Mouse (Mus musculus) lung, adult 2 months (tissue): Measurements from ENCODE around the gene Cacna1s. TPM values are rescaled to one million over a fixed set of nuclear protein-coding genes. Genes with fewer than 3 reads are reported as not detected.
A peak's percentile ranks its signal among the peaks of the same experiment; 100 is the strongest.

Experiments used
- DNase-seq: peaks from one replicate; pipeline ENCODE4 v3.0.0; 2022
- H3K4me1 ChIP-seq: fragments of 200-500 bp; 2 replicates; pipeline ENCODE4 v1.6.1; 2011; ENCODE audit warnings: low read length; ENCODE audit not compliant: control insufficient read depth, insufficient read depth
- H3K4me3 ChIP-seq: fragments of 200-500 bp; replicated peaks from 2 replicates; pipeline ENCODE3; 2011; ENCODE audit warnings: low read depth, mild to moderate bottlenecking, control low read depth, low read length; ENCODE audit errors: extremely low read depth
- CTCF ChIP-seq: fragments of 200-500 bp; IDR thresholded peaks from 2 replicates; pipeline ENCODE4 v1.5.1; 2011; ENCODE audit warnings: mild to moderate bottlenecking, low read length, control low read depth; ENCODE audit not compliant: insufficient read depth
- POLR2A ChIP-seq: fragments of 200-500 bp; IDR thresholded peaks from 2 replicates; pipeline ENCODE4 v1.6.1; 2011; ENCODE audit warnings: low read depth, mild to moderate bottlenecking, control low read depth, low read length, borderline replicate concordance; ENCODE audit errors: extremely low read depth
- WGBS: fragments of 180-500 bp; shearing (Covaris S2); methylation state at CpG from one replicate; pipeline ENCODE4 v1.1.7; 2018; 5-methylcytosine and 5-hydroxymethylcytosine counted together
- polyA plus RNA-seq: library from polyadenylated mRNA; depleted of rRNA; stranded (reverse); fragments of >200 nt; gene quantifications from 2 replicates; pipeline ENCODE4 v1.2.3, GENCODE M21; 2012

The Cacna1s gene
- polyA plus RNA-seq, 1 experiment, result 7.5 TPM

DNA sequence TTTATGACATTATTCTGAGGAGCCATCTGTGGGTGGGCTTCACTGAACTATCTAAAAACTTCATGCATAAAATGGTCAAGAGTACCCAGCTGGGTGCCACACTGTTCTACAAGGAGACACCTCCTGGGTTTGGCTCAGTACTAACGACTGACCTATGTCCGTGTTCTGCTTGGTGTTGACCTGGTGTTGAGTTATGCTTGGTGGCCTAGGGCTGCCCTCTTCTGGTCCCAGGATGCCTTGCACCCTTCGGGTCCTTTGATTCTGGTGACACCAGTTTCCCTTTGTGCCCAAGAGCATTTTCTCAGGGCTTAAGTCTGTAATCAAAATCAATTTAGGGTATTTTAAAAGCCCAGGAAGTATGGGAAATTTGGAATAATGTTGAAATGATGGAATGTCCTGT is 23.5 kb downstream of the Cacna1s start:
- WGBS, result 6% methylated on average over 3 of the region's 3 CpGs
- H3K4me1 ChIP-seq, result no peaks in the 10 kb centered on the region
- peak; percentile 88 for TF ChIP-seq CTCF
- TF ChIP-seq POLR2A, result no peak
- no peak overlapping the region for H3K4me3 ChIP-seq
- peak; percentile 42 for DNase-seq

DNA sequence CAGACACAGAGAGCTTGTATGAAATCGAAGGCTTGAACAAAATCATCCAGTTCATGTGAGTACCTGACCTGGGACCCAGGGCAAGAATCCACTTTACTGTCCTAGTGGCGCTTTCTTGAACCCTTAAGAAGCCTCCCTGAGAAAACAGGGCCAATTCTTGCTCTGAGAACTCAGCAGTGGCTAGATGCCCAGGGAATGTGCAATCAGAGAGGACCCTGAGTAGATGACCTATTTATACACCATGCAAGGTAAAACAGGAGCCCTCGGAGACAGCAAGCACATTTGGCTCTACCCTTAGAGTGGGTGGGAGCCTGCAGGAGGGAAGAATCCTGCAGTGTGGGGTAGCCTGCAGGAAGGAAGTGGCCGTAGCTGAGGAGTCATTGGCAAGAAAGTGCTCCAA is 25.1 kb downstream of the Cacna1s start:
- Histone ChIP-seq H3K4me1 (no peaks in the 10 kb centered on the region), H3K4me3 (no peak overlapping the region)
- TF ChIP-seq CTCF (no peak), POLR2A (no peak)
- WGBS, result 38% methylated on average over 4 of the region's 4 CpGs
- DNase-seq, result no peak

DNA sequence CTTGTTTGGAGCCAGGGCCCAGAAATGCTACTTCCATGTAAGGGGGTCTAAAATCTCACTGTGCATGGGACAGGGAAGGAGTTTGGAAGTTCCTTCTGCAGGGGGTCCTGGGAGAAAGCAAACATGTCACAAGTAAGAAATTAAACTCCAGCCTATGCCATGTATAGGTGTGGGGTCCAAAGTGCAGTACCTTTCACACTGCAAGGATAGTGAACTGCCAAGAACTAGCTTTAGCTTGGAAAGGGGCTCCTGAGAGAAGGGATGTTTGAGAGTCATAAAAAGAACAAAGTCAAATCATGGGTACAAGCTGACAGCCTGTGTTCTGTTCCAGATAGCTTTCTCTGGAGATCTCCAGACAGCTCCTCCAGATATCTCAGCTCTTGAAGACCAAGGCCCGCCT is 28.6 kb downstream of the Cacna1s start:
- H3K4me3 ChIP-seq, result no peak overlapping the region
- no peaks in the 10 kb centered on the region for H3K4me1 ChIP-seq
- TF ChIP-seq POLR2A (no peak), CTCF (no peak)
- DNase-seq, result no peak
- WGBS, result 82% methylated on average over 1 of the region's 1 CpGs

DNA sequence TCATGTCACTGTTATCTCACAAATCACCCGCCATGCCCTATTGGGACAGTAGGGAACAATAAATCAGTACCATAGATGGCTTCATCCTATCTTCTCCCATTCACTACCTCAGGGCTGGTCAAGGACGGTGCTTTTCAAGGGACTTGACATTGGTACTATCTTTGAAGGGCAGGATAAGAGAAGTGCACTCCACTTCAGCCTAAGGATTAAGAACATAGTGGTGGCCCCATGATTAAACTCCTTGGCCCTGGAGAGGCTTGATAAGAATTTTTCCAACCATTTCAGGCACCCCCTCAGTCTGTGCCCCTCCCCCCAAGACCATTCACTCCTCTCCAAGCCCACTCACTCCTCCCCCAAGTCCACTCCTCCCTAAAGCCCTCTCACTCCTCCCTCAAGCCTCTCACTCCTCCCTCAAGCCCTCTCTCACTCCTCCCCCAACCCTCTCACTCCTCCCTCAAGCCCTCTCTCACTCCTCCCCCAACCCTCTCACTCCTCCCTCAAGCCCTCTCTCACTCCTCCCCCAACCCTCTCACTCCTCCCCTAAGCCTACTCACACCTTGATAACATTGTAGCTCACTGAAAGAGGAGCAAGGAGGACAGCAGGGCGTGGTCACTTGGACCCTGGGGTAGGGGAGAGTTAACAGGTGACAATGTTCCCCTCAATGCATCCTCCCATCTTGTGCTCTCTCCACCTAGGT is 33.6 kb downstream of the Cacna1s start:
- DNase-seq, result no peak
- Histone ChIP-seq H3K4me3 (no peak overlapping the region), H3K4me1 (no peaks in the 10 kb centered on the region)
- 61% methylated on average over 3 of the region's 3 CpGs for WGBS
- TF ChIP-seq POLR2A (no peak), CTCF (no peak)

DNA sequence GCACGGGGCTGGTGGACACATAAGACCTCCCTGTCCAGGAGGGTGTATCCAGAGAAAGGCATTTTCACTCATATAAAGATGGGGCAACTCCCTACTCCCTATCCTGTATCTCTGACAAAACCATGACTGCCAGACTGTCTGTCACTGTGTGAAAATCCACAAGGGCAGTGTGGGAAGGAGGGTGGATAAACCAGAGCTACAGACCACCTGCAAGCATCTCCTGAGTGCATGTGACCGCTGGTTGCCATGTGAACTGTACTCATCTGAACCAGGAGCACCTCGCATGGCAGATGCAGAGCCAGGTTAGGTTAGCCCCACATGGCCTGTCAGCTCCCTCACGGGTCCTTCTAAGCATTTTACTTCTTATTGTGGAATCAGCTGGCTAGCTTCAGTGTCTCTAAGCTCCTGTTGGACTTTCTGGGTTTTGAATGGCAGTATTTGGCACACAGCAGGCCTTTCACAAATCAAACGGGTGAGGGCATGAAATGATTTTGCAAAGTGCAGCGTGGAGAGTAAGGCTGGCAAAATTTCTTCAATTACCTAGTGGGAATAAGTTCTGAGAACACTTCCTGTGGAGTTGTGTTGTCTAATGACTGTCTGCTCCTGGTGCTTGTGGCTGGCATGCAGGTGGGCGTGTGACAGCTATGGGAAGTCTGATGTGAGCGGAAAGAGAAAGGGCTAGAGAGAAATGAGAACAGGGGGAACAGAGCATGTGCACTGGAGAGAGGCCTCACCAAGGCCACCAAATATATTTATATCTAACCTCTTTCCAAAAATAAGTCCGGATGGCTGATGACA is 37.0 kb downstream of the Cacna1s start:
- no peak for TF ChIP-seq CTCF
- no peak for TF ChIP-seq POLR2A
- Histone ChIP-seq H3K4me3 (no peak overlapping the region), H3K4me1 (no peaks in the 10 kb centered on the region)
- no peak for DNase-seq
- WGBS, result 71% methylated on average over 9 of the region's 9 CpGs

DNA sequence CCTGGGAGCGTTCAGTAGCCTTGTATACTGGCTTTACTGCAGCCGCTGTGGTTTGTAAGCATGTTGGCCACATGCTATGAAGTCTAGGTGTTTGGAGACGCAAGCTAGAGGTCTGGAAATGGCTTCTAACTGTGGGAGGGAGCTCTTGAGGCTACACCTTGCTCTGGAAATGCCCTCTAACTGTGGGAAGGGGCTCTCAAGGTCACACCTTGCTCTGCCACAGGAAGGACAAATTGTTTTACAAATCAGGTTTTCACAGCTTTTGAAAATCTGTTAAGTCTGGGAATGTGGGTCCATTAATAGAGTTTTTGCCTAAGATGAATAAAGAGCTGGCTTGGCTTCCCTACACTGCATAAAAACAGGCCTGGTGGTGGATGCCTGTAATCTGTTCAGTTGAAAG is 41.2 kb downstream of the Cacna1s start:
- no peaks in the 10 kb centered on the region for H3K4me1 ChIP-seq
- no peak overlapping the region for H3K4me3 ChIP-seq
- DNase-seq, result no peak
- WGBS, result 63% methylated on average over 3 of the region's 3 CpGs
- TF ChIP-seq POLR2A, result no peak
- no peak for TF ChIP-seq CTCF

DNA sequence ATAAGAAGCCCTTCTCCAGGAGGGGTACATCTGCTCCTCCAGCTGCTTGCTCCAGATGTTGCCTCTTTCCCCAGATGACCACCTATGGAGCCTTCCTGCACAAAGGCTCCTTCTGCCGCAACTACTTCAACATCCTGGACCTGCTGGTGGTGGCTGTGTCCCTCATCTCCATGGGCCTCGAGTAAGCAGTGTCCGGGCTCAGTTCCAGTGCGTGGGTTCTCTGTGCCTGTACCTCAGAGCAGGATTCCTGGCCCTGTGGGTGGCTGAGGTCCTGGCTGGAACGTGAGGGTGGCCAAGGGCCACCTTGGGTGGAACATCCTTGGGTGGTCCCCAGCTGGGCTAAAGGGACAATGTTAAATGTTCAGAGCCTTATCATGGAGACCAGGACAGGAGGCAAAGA is 42.3 kb downstream of the Cacna1s start:
- TF ChIP-seq CTCF, result no peak
- TF ChIP-seq POLR2A, result no peak
- Histone ChIP-seq H3K4me3 (no peak overlapping the region), H3K4me1 (no peaks in the 10 kb centered on the region)
- no peak for DNase-seq
- WGBS, result 69% methylated on average over 5 of the region's 5 CpGs

DNA sequence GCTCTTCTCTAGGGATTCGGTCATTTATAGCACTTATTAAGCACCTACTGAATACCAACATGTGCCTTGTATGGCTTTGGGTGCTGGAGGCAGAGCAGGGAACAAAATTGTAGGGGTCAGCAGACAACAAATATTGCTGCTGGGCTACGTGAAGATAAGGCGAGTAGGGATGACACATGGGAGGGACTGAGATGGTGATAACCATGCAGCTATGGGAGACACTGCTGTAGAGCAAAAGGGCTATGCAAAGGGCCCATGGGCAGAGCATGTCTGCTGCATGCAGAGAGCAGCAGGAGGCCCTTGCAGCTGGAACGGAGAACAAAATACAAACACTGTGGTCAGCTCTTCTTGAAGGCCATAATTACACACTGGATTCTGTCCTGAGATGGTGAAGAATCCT is 49.5 kb downstream of the Cacna1s start:
- DNase-seq, result no peak

DNA sequence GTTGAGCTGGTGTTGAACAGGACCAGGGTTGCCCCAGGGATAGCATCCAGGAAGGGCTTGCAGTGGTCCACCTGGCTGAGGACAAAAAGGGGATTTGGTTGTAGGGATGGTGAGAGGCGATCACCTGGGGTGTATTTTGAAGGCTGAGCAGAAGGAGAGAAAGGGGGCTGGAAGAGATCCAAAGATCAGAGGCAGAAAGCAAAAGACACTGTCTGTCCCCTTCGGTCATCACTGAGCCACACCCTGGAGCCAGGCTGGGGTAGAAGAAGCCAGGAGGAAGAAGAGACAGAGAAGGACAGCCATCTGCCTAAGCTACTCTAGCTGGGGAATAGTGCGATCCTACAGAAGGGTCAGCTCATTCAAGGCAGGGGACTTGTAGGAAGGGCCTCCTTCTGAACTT is 50.0 kb downstream of the Cacna1s start:
- H3K4me3 ChIP-seq, result no peak overlapping the region
- no peak for TF ChIP-seq CTCF
- TF ChIP-seq POLR2A, result no peak
- H3K4me1 ChIP-seq, result no peaks in the 10 kb centered on the region
- WGBS, result 66% methylated on average over 3 of the region's 3 CpGs
- no peak for DNase-seq

More for the DNA sequence above, 49.5 kb downstream of the Cacna1s start:
- Histone ChIP-seq H3K4me3 (no peak overlapping the region), H3K4me1 (no peaks in the 10 kb centered on the region)
- 61% methylated on average over 4 of the region's 4 CpGs for WGBS
- TF ChIP-seq CTCF (no peak), POLR2A (no peak)

DNA sequence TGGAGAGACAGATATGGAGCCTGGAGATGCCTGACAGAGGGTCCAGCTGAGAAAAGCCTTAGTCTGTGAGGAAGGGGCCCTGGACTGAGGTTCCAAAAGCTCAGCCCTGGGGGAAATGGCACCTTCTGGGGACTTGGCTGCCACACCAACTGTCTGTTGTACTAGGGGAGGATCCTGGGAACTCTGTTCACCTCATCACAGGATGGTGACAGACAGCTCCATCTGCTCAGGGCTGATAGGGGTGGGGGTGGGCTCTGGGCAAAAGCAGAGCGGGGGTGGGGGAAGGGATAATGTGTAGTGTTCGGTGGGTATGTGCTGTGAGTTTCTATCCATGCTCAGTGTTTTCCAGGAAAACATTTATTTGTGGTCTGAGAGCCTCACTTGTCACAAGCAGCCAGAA is 50.4 kb downstream of the Cacna1s start:
- no peaks in the 10 kb centered on the region for H3K4me1 ChIP-seq
- 73% methylated on average over 2 of the region's 2 CpGs for WGBS
- TF ChIP-seq CTCF (no peak), POLR2A (no peak)

More for the DNA sequence above, 50.4 kb downstream of the Cacna1s start:
- no peak for DNase-seq
- no peak overlapping the region for H3K4me3 ChIP-seq
